Mouse (Mus musculus): ENCODE results near the gene Pax4. TPM values are rescaled to one million over a fixed set of nuclear protein-coding genes. Genes with fewer than 3 reads are reported as not detected.
A peak's percentile ranks its signal among the peaks of the same experiment; 100 is the strongest.

Gene Pax4
- not detected for total RNA-seq (2021)
- long read RNA-seq, experiment 1 = 0 reads
- long read RNA-seq, experiment 2 = 0 reads

DNA sequence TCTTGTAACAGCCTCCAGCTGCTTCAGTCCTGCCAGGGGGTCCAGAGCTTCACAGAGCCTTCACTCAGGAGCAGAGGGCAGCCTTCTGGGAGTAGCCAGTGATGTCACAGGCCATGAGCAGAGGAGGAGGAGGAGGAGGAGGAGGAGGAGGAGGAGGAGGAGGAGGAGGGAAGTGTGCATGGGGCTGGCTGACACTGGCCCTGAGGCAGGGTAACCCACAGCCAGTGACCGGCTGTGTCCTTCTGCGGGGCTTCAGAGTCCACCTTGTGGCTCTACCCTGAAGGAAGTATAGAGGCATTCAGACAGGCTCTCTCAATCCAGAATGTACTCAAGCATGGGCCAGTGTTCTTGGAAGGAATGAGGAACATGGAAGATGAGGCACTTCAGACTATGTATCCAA lies at the start of gene Pax4:
Gene Pax4, minus strand, starts transcription at position 101 of the 400 bp plus-strand sequence.
- intact Hi-C loops (cut with DNase I) = no loop called here
- DNase-seq = no peak

- intact Hi-C loops (cut with DNase I) = no loop called here
- no peak for DNase-seq
Measured at GRCm38 (mm10) chr6:28497837-28498236, 48.7 kb upstream of the Pax4 start.

DNA sequence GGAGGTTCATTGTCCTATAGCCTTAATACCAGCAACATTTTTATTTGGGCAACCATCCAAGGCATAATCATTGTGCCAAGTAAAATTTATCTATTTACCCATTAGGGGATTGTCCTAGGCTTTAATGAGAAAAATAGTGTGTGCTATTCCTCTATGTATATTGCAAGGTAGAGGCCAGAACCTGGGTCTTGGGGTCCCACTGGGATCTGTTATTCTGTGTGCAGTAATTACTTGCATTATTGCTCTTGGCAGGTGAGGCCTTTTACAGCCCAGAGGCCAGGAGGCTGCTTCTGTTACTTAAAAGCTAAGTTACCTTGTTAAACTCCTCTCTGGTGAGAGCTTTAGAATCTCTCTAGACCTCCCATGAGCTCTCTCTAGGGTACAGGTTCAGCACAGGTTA lies 42.0 kb upstream of the Pax4 start:
- DNase-seq = no peak
- intact Hi-C loops (cut with DNase I) = no loop called here

DNA sequence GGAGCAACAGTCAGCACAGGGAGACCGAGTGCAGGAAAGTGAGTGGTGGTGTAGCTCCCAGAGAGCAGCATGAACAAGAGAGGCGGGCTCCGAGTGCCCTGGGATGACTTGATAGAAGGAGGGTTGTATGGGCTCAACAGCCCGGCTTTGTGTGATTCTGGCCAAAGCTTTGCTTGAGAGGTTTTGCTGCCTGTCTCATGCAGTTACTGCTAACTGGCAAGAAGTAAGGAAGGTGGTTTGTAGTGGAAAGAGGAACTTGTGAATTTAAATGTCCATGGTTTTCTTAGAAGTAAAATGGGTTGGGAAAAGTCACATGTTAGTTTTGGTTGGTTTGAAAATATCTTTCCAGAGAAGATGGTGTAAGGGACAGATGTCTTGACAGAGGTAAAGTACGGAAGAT lies 41.5 kb upstream of the Pax4 start:
- DNase-seq = no peak
- intact Hi-C loops (cut with DNase I) = no loop called here

DNA sequence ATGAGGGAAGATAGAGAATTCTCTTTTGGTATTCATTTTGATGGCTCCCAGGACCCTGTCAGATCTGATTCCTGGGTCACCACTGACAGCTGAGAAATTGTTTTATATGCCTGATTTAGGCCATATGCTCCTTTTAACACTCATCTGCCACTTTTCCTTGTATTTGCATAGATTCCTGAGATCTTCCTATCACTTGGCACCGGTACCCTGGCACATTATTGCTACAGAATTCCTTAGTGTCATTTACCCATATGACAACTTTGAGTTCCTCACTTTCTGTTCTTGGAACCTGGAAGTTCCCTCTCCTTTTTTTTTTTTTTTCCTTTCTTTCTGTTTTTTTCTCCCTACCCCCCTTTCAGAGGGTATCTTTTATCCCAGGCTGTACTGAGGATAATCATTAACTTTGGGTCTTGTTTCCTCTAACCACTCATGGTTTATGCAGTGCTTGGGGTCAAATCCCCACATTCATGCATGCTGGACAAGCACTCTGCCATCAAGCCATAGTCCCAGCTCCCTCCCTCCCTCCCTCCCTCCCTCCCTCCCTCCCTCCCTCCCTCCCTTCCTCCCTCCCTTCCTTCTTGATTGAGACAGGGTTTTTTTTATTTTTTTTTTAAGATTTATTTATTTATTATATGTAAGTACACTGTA lies 39.2 kb upstream of the Pax4 start:
- DNase-seq = no peak
- intact Hi-C loops (cut with DNase I) = no loop called here

DNA sequence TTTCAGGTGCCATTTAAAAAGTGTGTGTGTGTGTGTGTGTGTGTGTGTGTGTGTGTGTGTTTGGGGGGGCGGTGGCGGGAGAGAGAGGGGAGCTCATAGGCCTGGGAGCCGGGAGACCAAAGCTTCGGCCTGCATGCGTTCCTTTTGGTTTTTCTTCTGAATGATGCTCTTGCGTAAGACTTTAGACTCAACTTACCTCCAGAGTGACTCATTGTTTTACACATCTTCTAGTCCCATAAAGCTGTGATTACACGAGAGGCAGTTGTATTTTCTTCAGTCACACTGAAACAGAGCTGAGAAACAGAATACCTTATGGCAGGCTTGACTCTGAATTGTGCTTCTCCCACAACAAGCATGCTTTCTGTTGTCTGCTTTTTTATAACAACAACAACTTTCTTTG lies 37.8 kb upstream of the Pax4 start:
- DNase-seq = no peak
- intact Hi-C loops (cut with DNase I) = no loop called here

GRCm38 (mm10) chr6:28486471-28486870 lies 37.3 kb upstream of the Pax4 start:
- no peak for DNase-seq

GRCm38 (mm10) chr6:28486008-28486407 lies 36.9 kb upstream of the Pax4 start:
- intact Hi-C loops (cut with DNase I) = no loop called here
- no peak for DNase-seq

More at GRCm38 (mm10) chr6:28486471-28486870, 37.3 kb upstream of the Pax4 start:
- intact Hi-C loops (cut with DNase I) = no loop called here

- DNase-seq = no peak
- intact Hi-C loops (cut with DNase I) = no loop called here
Measured at GRCm38 (mm10) chr6:28482711-28483315, 33.7 kb upstream of the Pax4 start.

- intact Hi-C loops (cut with DNase I) = no loop called here
- DNase-seq = no peak
Measured at GRCm38 (mm10) chr6:28480752-28481492, 31.8 kb upstream of the Pax4 start.

- intact Hi-C loops (cut with DNase I) = loop anchor here (5.0 kb wide), 2 partner anchors 58 to 218 kb away; partner anchors contain the start of gene Arf5
- DNase-seq = peak; percentile 97 to 99
Measured at GRCm38 (mm10) chr6:28479865-28480751, 31.0 kb upstream of the Pax4 start.

GRCm38 (mm10) chr6:28474839-28475238 lies 25.7 kb upstream of the Pax4 start, which contains the start of gene Snd1:
Gene Snd1 (plus strand): TSS chr6:28475139.
- intact Hi-C loops (cut with DNase I) = loop anchor here (5.0 kb wide), 2 partner anchors 53 to 213 kb away; partner anchors contain the start of gene Arf5

GRCm38 (mm10) chr6:28474211-28474610 lies 25.1 kb upstream of the Pax4 start:
- DNase-seq = no peak
- intact Hi-C loops (cut with DNase I) = no loop called here

More at GRCm38 (mm10) chr6:28474839-28475238, 25.7 kb upstream of the Pax4 start, which contains the start of gene Snd1:
- no peak for DNase-seq

DNA sequence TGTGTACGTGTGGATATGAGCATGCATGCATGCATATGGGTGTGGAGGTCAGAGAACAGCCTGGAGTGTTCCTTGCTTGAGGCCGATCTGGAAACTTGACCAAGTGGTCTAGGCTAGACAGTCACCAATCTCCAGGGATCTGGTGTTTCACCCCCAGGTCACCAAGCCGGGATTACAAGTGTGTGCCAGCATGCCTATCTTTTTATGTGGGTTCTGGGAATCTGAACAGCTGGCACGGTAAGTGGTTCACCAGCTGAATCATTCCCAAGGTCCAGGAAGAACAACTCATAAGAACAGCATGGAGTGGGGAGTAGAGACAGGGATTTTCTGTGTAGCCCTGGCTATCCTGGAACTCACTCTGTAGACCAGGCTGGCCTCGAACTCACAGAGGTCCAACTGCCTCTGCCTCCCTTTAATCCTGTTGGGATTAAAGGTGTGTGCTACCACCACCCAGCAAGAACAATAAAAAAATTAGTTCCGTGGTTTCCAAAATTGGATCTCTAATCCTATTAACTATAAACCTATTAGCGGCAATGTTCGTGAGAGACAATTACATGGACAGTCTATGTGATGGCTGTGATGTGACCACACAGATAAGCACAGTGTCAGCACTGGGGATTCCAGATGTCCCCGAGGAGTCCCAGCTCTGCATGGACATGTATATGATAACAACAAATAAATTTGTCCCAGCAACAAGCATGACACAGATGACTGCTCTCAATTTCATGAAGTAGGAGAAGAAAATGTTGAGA lies 22.3 kb upstream of the Pax4 start:
- DNase-seq = no peak
- intact Hi-C loops (cut with DNase I) = no loop called here

DNA sequence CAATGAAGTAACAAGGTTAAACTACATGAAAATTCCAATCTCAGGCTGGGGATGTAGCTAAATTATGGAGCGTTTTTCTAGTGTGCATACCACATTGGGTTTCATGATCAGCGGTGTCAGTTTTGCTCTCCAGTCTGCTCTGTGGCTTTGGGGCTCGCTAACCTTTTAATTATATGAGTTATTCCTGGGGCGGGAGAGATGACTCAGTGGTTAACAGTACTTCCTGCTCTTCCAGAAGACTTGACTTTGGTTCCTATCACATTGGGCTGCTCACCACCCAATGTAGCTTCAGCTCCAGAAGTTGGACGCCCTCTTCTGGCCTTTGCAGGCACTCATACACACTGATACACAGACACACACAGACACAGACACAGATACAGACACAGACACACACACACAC lies 21.5 kb upstream of the Pax4 start:
- intact Hi-C loops (cut with DNase I) = no loop called here
- no peak for DNase-seq

DNA sequence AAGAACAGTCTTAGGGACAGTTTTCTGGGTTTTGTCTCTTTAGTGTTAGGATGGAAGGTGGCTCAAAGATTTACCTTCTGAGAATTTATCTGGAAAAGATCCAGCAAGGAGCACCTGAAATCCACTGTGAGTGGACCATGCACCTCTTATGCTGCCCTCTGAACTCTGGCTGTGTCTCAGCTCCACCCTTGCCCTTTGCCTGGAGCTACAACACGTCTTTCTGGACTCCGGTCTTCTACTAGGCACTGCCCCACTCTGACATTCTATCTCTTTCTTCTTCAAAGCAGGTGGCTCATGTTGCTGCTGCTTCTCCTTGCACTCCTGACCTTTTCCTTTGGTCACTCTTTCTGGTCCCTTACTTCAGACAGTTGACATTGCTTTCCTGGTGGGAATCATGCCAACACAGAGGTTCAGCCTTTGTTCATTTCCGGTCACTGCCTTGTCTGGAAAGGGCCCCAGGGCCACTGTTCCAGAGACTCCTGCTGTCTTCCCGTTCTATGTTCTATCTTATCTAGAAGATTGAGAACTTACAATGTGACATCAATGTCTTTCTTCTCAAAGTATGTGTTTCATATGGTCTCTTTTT lies 21.0 kb upstream of the Pax4 start:
- no peak for DNase-seq
- intact Hi-C loops (cut with DNase I) = no loop called here

DNA sequence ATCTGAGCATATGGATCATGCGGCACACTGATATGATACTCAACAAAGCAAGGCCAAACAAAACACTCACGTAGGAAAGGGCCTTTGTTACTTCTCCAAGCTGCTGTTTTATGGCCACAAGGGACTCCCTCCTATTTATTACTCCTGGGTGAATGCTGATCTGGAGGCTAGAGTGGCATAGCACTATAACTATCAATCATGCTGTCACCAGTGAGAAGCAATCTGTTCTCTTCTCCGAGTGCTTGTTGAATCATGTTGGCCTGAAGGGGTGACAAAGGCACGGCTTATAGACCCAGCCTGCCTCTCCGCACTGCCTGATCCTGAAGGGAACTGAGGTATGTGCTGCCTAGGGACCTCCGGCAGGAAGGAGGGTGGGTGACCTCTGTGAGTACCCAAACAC lies 15.5 kb upstream of the Pax4 start:
- intact Hi-C loops (cut with DNase I) = no loop called here
- no peak for DNase-seq

DNA sequence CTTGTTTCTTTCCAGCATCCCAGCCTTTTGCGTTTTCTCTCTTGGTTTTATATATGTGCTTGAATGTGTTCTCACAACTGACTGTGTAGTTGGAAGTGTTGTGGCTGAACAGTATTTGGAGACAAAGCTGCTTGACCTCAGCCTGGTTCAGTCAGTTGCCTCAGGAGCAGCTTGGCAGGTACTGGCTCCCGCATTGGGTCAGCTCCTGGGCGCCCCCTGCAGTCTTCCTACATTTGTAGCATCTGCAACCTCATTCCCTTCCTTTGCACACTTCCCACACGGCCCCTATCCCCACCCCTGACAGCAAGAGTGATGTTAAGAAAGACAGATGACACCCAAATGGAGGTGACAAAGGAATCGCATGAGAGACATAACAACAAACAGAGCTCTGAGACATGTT lies 11.4 kb upstream of the Pax4 start:
- intact Hi-C loops (cut with DNase I) = no loop called here
- peak; percentile 52 to 62 for DNase-seq

DNA sequence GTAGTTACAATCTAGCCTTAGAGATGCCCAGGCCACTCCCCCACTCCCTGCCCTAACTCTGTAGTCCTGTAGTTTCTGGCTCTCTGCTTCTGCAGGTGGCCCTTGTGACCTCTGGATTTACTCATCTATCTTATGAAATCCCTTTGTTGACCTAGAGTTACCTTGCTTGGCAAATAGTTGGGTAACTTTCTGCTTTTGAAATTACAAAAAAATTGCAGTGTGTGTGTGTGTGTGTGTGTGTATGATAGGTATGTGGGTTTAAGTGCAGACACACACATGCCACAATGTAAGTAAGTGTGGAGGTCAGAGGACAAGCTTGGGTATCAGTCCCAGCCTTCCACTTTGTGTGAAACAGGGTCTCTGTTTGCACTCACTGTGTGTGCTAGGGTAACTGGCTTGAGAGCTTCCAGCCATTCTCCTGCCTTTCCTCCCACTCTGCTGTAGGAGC lies 10.1 kb upstream of the Pax4 start:
- intact Hi-C loops (cut with DNase I) = no loop called here
- no peak for DNase-seq

Data from gastrocnemius, postnatal 36 days (tissue).